Mouse (Mus musculus) hindbrain, embryonic 15.5 days (tissue): ENCODE measurements around the gene Ccdc73. TPM values are rescaled to one million over a fixed set of nuclear protein-coding genes. Genes with fewer than 3 reads are reported as not detected.
"Not testable (repeated sequence)": the region's sequence is repeated elsewhere in the genome, so short reads cannot be mapped to it uniquely, and the experiment has no call there.

Experiments used
- ATAC-seq: fragments of 200-750 bp; cut with Nextera tagmentation; 2 replicates; pipeline ENCODE4 v1.8.0; 2017; ENCODE audit warnings: low read depth, moderate number of reproducible peaks, moderate TSS enrichment; ENCODE audit not compliant: low FRiP score
- H3K27ac ChIP-seq: fragments of 300-500 bp; sonication (generic); replicated peaks from 2 replicates; pipeline ENCODE4 v1.5.1; 2015; ENCODE audit warnings: mild to moderate bottlenecking, inconsistent platforms
- H3K27me3 ChIP-seq: fragments of 300-500 bp; sonication (generic); 2 replicates; pipeline ENCODE4 v1.6.1; 2015; ENCODE audit warnings: control low read depth, inconsistent platforms
- H3K36me3 ChIP-seq: fragments of 300-500 bp; sonication (generic); 2 replicates; pipeline ENCODE4 v1.6.1; 2015; ENCODE audit warnings: control low read depth, inconsistent platforms
- H3K4me1 ChIP-seq: fragments of 300-500 bp; sonication (generic); replicated peaks from 2 replicates; pipeline ENCODE4 v1.6.1; 2015; ENCODE audit warnings: control low read depth, inconsistent platforms
- H3K4me2 ChIP-seq: fragments of 300-500 bp; sonication (generic); 2 replicates; pipeline ENCODE4 v1.6.1; 2015; ENCODE audit warnings: moderate library complexity, mild to moderate bottlenecking, inconsistent platforms
- H3K4me3 ChIP-seq: fragments of 300-500 bp; sonication (generic); 2 replicates; pipeline ENCODE4 v1.5.1; 2015; ENCODE audit warnings: mild to moderate bottlenecking, inconsistent platforms
- H3K9ac ChIP-seq: fragments of 300-500 bp; sonication (generic); 2 replicates; pipeline ENCODE4 v1.6.1; 2015; ENCODE audit warnings: inconsistent platforms
- H3K9me3 ChIP-seq: fragments of 300-500 bp; sonication (generic); 2 replicates; pipeline ENCODE4 v1.6.1; 2016; ENCODE audit warnings: control low read depth, inconsistent platforms
- WGBS: fragments of 180-500 bp; shearing (Covaris S2); methylation state at CpG from one replicate; pipeline ENCODE4 v1.1.7; 2015; 5-methylcytosine and 5-hydroxymethylcytosine counted together
- polyA plus RNA-seq: library from polyadenylated mRNA; unstranded; fragments of >200 nt; fragmentation: Nextera tagmentation; extraction: Ambion mirVana; gene quantifications from 2 replicates; pipeline ENCODE4 v1.2.1, GENCODE M21; 2015

Gene Ccdc73
- polyA plus RNA-seq, result 4.5 and 7.9 TPM in 2 replicates

DNA sequence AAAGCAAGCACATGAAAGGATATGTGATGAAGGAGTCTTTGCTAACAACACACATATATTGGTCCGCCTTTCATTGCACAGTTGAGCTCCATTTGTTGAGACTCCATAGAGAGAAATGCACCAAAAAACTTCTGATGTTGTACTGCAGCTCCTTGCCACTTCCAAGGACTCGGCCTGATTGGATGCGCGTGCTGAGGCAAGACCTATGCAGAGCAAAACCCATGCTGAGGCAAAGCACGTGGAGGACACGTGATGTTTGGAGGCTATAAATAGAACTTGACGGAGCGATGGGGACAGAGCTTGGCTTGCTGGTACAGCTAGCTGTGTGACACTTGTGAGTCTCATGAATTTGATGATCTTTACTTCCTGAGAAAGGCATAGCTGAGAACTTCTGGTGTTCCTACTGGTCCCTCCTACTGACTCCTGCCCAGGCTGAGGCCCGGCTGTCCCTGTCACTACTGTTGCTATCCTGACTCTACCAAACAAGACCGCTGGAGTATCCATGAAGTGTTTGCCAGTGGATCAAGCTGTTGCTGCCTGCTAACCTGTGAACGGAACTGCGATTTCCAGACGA lies at the start of gene Ccdc73:
Ccdc73 (plus strand) TSS at position 524 of the 574 bp plus-strand sequence.
- H3K36me3 ChIP-seq, result no peaks in the 10 kb centered on the region
- H3K4me1 ChIP-seq, result no peaks in the 10 kb centered on the region
- H3K4me2 ChIP-seq, result no peak within 1 kb of the TSS
- H3K9ac ChIP-seq, result no peak within 1 kb of the TSS
- no peaks in the 10 kb centered on the region for H3K9me3 ChIP-seq
- WGBS, result 93% methylated on average over 13 of the region's 13 CpGs
- H3K4me3 ChIP-seq, result no peak within 1 kb of the TSS
- ATAC-seq, result no peak
- H3K27ac ChIP-seq, result no peak within 1 kb of the TSS
- no peaks in the 10 kb centered on the region for H3K27me3 ChIP-seq

DNA sequence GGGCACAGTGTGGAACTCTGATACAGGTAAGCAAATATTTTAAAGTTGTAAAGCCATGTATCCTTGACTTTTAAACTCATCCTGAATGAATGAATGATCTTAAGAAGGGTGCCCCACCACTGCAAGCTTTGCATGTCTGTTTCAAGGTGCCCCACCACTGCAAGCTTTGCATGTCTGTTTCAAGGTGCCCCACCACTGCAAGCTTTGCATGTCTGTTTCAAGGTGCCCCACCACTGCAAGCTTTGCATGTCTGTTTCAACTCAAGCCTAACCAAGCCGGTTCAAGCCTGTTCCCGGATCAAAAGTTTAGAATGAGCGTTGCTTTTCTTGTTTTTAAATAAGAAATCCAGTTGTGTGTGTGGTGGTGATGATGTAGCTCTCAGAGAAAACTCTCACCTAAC lies 48.8 kb upstream of the Ccdc73 start:
- not testable (repeated sequence) for H3K27me3 ChIP-seq, H3K9me3 ChIP-seq, ATAC-seq, H3K9ac ChIP-seq, H3K4me2 ChIP-seq, H3K4me3 ChIP-seq, H3K36me3 ChIP-seq, H3K27ac ChIP-seq
- WGBS, result 86% methylated on average over 3 of the region's 3 CpGs
- peaks cover 24% of the 10 kb centered on the region for H3K4me1 ChIP-seq

DNA sequence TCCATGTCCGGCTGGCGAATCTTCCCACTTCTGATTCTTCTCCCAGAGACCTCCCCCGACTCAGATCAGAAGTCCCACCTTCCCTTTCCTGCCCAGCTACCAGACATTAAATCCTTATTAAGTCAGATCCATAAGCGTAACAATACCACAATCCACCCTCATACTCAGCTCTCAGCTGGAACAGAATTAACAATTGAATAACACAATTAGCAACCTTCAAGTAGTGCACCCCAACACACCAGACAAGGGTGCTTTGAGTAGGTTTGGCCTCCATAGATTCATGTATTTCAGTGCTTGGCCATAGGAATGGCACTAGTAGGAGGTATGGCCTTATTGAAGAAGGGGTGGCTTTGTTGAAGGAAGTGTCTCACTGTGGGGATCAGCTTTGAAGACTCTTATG lies 41.4 kb upstream of the Ccdc73 start:
- H3K4me2 ChIP-seq, result no peak overlapping the region
- 90% methylated on average over 4 of the region's 4 CpGs for WGBS
- H3K4me3 ChIP-seq, result no peak overlapping the region
- H3K4me1 ChIP-seq, result no peaks in the 10 kb centered on the region
- no peaks in the 10 kb centered on the region for H3K36me3 ChIP-seq
- no peak for ATAC-seq
- H3K9me3 ChIP-seq, result no peaks in the 10 kb centered on the region
- H3K27ac ChIP-seq, result no peak overlapping the region
- H3K9ac ChIP-seq, result no peak overlapping the region
- H3K27me3 ChIP-seq, result no peaks in the 10 kb centered on the region

DNA sequence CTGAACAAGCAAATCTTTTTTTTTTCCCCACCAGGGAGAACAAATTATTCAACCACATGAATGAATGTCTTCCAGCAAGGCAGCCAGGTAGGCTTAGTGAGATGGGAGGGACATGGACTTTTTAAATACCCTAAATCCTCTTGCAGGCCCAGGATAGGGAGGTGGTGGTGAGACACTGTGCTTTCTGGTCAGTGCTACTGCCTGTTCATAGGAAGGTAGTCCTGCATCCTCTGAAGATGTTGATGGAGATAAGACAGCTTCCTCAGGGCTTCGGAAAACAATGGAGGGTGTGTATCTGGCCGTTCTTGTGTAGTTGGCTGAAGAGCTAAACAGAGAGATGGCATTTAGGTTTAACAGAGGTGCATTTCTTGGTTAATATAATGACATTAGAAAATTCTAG lies 35.1 kb upstream of the Ccdc73 start:
- Histone ChIP-seq H3K4me2 (no peak overlapping the region), H3K9me3 (no peaks in the 10 kb centered on the region), H3K9ac (no peak overlapping the region), H3K27me3 (no peaks in the 10 kb centered on the region), H3K27ac (no peak overlapping the region), H3K4me3 (no peak overlapping the region), H3K4me1 (no peaks in the 10 kb centered on the region), H3K36me3 (no peaks in the 10 kb centered on the region)
- 88% methylated on average over 2 of the region's 2 CpGs for WGBS
- ATAC-seq, result no peak

DNA sequence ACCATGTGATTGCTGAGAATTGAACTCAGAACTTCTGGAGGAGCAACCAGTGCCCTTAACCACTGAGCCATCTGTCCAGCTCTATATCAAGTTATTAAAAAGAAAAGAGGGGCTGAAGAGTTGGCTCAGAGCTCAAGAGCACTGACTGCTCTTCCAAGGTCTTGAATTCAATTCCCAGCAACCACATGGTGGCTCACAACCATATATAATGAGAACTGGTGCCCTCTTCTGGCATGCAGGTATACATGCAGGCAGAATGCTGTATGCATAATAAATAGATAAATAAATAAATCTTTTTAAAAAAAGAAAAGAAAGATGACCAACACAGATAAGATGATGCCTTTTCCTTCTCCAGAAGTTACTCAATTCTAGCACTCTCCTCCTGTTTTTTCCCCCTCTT lies 26.6 kb upstream of the Ccdc73 start:
- no peaks in the 10 kb centered on the region for H3K27me3 ChIP-seq
- H3K4me3 ChIP-seq, result no peak overlapping the region
- H3K36me3 ChIP-seq, result no peaks in the 10 kb centered on the region
- no peaks in the 10 kb centered on the region for H3K4me1 ChIP-seq
- H3K9ac ChIP-seq, result no peak overlapping the region
- ATAC-seq, result no peak
- H3K9me3 ChIP-seq, result no peaks in the 10 kb centered on the region
- H3K27ac ChIP-seq, result no peak overlapping the region
- no peak overlapping the region for H3K4me2 ChIP-seq

DNA sequence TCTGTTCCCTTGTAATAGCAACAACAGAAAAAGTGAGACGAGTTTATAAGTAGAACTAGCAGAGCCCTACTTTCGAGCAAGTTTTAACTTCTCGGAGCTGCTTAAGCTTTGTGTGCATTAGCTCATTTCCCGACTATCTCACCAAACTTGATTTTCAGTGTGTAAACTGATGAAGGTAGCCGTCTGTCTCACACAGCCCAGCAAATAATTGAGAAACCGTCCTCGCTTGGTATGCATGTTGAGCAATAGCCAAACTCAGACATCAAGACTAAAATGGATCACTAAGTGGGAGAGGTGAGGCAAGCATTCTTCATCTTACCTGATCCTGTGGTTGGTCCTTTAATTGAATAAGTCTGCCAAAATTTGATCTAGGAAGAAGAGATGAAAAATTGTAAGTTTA lies 25.9 kb upstream of the Ccdc73 start:
- no peak for ATAC-seq
- Histone ChIP-seq H3K27me3 (no peaks in the 10 kb centered on the region), H3K27ac (no peak overlapping the region), H3K9ac (no peak overlapping the region), H3K9me3 (no peaks in the 10 kb centered on the region), H3K4me3 (no peak overlapping the region), H3K4me1 (no peaks in the 10 kb centered on the region), H3K4me2 (no peak overlapping the region), H3K36me3 (no peaks in the 10 kb centered on the region)
- WGBS, result 91% methylated on average over 7 of the region's 7 CpGs

DNA sequence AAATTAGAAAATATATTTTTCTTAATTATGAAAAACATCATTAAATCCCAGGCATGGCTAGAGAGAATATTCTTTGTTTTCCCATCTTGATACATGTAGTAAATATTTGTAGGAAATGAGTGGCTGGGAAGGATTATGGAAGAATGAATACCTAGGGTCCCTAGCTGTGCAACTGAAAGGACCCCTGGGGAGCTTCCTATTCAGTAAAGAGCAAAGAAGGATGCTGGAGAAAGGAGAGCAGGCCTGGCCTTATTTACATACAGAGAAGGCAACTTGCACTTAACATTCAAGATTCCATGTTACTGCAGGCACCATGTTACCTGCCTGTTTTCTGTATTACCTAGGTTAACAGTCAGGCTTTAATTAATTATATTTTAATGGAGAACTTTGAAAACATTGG lies 25.0 kb upstream of the Ccdc73 start:
- Histone ChIP-seq H3K27me3 (no peaks in the 10 kb centered on the region), H3K9me3 (no peaks in the 10 kb centered on the region), H3K4me3 (no peak overlapping the region), H3K9ac (no peak overlapping the region), H3K27ac (no peak overlapping the region), H3K36me3 (no peaks in the 10 kb centered on the region), H3K4me2 (no peak overlapping the region), H3K4me1 (no peaks in the 10 kb centered on the region)
- ATAC-seq, result no peak

DNA sequence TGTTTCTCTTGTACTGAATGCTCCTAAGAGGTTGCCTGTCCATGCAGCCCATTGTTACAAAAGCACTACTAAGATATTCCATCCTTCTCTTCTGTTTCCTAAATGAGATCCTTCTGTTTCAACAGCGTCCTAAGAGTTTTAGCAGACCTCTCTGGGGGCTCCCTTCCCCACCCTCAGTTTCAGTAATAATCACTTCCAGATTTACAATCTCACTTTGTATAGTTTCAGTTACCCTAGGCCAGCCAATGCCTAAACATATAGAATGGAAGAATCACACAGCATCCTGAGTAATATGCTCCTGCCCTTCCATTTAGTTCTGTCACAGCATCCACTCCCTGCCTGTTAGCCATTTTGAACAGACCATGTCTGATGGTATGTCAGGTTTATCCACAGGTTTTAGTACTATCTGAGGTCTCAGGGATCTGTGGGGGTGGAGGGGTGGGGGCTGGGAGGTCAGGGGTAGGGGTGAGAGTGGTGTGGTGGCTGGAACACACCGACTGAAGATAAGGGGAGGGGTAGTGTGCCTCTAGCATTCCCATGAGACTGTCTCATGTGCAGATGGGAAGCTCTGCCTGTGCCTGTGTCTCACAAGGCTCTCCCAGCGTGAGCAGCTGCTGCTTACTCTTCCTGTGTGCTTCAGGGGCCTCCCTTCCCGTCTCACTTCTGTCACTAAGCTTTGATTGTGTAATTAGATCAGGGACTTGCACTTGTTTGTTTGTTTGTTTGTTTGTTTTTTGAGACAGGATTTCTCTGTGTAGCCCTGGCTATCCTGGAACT lies 20.8 kb upstream of the Ccdc73 start:
- peaks cover 10% of the 10 kb centered on the region for H3K4me1 ChIP-seq
- H3K36me3 ChIP-seq, result no peaks in the 10 kb centered on the region
- H3K27me3 ChIP-seq, result peaks cover 15% of the 10 kb centered on the region; the same call in 1 of the 2 replicates
- H3K4me2 ChIP-seq, result no peak overlapping the region
- ATAC-seq, result peak; percentile 49; the same call in 1 of the 2 replicates
- no peak overlapping the region for H3K4me3 ChIP-seq
- no peaks in the 10 kb centered on the region for H3K9me3 ChIP-seq
- no peak overlapping the region for H3K9ac ChIP-seq
- 37% methylated on average over 4 of the region's 4 CpGs for WGBS
- H3K27ac ChIP-seq, result no peak overlapping the region

DNA sequence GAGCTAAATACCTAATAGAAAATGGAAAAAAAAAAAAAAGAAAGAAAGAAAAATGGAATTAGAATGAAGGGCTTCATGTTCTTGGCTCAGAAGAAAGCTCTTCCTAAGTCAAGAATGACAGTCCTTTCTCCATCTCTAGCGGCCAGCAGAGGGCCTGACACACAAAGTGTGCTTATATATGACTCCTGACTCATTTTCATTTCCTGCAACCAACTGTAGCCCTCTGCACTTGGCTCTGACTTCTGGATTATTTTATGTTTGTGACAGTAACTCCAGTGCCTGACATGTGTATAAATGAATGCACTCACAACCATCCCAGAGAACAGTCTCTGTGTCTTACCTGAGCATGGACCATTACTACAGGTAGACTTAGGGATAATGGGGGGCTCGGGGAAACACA lies 20.0 kb upstream of the Ccdc73 start:
- Histone ChIP-seq H3K4me1 (peaks cover 10% of the 10 kb centered on the region), H3K9me3 (no peaks in the 10 kb centered on the region), H3K4me3 (no peak overlapping the region), H3K36me3 (no peaks in the 10 kb centered on the region), H3K27ac (no peak overlapping the region), H3K27me3 (peaks cover 15% of the 10 kb centered on the region; the same call in 1 of the 2 replicates), H3K4me2 (no peak overlapping the region), H3K9ac (no peak overlapping the region)
- ATAC-seq, result no peak
- WGBS, result 61% methylated on average over 2 of the region's 2 CpGs

DNA sequence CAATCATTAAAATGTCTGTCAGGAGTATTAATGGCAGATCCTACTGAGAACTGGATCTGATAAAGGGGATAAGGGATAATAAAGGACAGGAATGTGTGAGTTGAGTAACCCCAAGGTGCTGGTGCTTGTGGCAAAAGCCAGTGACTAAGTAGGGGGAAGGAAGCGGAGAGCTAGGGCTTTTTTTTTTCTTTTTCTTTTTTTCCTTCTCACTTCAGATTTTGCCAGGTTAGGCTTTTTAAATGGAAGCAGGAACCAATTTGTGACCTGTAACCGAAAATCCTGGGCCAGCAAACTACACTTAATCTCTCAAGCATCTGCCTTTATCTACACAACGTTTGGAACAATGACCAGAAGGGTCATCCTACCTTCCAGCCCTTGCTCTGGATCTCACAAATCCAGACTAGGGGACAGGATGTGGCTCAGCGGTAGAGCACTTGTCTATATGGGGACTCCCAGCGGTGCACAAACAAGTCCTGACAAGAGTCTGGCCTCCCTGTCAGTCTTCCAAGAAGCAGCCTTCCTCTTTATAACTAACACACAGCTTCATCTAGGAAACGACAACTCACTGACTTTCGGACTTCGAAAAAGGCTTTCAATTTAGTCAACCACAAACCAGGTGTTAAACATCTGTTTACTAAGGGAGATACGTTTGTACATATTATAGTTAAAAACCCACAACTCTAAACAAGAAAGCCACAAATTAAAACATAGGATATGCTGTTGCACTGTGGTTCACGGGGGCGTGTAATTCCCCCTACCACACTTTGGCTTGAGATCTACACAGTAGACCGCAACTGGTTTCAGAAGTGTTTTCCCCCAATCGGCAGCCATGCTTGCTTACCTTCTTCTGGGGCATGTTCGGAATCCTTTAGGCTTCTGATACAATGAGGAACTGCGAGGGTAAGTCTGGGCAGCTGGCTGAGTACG lies 19.1 kb upstream of the Ccdc73 start:
- WGBS, result 33% methylated on average over 16 of the region's 16 CpGs
- Histone ChIP-seq H3K27me3 (peaks cover 19% of the 10 kb centered on the region; the same call in 1 of the 2 replicates), H3K9me3 (no peaks in the 10 kb centered on the region), H3K4me1 (peaks cover 10% of the 10 kb centered on the region), H3K9ac (no peak overlapping the region), H3K4me2 (peak overlapping the region; percentile 98), H3K36me3 (no peaks in the 10 kb centered on the region), H3K27ac (no peak overlapping the region), H3K4me3 (peak overlapping the region; percentile 56)
- ATAC-seq, result no peak

DNA sequence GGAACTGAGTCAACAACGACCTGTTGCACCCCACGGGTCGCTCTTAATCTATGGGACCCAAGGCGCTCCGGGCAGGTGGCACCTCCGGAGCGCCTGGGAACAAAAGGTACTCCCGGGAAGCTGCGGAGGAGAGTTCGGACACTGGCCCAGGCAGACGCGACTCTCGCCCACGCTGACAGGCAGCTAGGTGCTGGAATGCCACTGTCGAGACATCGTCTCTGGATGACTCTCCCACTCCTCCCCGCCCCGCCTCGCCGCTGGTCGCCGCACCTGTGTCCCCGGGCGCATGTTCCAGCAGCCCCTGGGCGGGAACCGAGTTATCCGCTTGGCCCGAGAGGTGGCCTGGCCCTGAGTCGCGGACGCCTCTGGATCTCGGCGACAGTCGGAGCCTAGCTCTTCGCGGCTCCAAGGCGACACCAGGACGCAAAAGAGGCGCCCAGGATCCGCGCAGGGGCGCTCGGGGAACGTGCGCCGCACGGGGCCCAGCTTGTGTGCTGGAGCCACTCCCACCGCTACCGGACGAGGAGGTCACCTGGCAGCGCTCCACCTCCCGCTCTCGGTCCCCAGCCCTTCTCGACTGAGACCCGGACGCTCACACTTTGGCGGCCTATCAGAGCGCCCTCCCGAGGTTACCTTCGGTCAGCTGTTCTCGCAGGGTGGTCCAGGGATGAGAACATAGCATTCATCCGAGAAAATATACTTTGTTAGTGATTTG lies 18.2 kb upstream of the Ccdc73 start, which contains the start of gene Prrg4:
Prrg4 (minus strand) TSS at position 601 of the 715 bp plus-strand sequence.
- under 1% methylated on average over 62 of the region's 62 CpGs for WGBS
- H3K36me3 ChIP-seq, result no peaks in the 10 kb centered on the region
- H3K27me3 ChIP-seq, result peaks cover 20% of the 10 kb centered on the region; the same call in 1 of the 2 replicates
- peaks cover 10% of the 10 kb centered on the region for H3K4me1 ChIP-seq
- H3K27ac ChIP-seq, result no peak within 1 kb of the TSS
- H3K9ac ChIP-seq, result peak within 1 kb of the TSS; percentile 47
- no peaks in the 10 kb centered on the region for H3K9me3 ChIP-seq
- peak within 1 kb of the TSS; percentile 98 for H3K4me2 ChIP-seq
- H3K4me3 ChIP-seq, result peak within 1 kb of the TSS; percentile 56
- peak; percentile 82 for ATAC-seq
